Mouse (Mus musculus) adrenal gland, postnatal 10 days (tissue): ENCODE results near the gene Ctnna2. TPM values are rescaled to one million over a fixed set of nuclear protein-coding genes. Genes with fewer than 3 reads are reported as not detected.

ENCODE experiments used
- DNase-seq: peaks from one replicate; pipeline ENCODE4 v3.0.0; 2021; ENCODE audit warnings: mixed read lengths
- total RNA-seq, 2 experiments: library from RNA; stranded (reverse); gene quantifications; 2 replicates each; pipeline ENCODE4 v1.2.3; 2021

Ctnna2 gene
- total RNA-seq, 2 experiments from 2014 or later = 3.0 to 6.3 TPM

DNA sequence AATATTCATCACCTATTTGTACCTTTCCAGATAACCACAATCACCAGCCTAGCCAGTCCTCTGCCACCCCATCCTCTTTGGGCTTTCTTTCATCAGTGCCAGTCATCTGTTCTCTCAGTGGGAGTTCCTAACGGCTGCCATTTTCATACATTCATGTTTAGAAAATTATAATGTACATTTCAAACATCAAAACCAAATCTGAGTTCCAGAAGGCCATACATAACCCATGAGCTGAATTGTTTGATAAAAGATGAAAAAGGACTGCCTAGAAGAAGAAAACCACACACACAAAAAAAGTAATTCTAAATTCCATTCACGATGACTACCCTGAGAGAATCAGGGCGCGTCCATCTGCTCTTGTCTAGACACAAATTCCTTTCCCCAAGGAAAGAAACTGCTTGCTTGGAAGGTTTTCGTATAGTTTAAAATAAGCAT is 1014.5 kb downstream of the Ctnna2 start:
- no peak for DNase-seq

- DNase-seq = no peak
Observed at GRCm38 (mm10) chr6:76908086-76908485, 1071.4 kb downstream of the Ctnna2 start.

- no peak for DNase-seq
Observed at GRCm38 (mm10) chr6:76897156-76897555, 1082.3 kb downstream of the Ctnna2 start.
